Mouse (Mus musculus): ENCODE measurements around the gene Tpi1. TPM values are rescaled to one million over a fixed set of nuclear protein-coding genes. Genes with fewer than 3 reads are reported as not detected.

Gene Tpi1
- polyA plus RNA-seq (2014; fragmentation: Illumina TruSeq; extraction: RNeasy Lipid Tissue Mini Kit (QIAGEN cat#74804); ENCODE audit: low replicate concordance) = 27.8 TPM

DNA sequence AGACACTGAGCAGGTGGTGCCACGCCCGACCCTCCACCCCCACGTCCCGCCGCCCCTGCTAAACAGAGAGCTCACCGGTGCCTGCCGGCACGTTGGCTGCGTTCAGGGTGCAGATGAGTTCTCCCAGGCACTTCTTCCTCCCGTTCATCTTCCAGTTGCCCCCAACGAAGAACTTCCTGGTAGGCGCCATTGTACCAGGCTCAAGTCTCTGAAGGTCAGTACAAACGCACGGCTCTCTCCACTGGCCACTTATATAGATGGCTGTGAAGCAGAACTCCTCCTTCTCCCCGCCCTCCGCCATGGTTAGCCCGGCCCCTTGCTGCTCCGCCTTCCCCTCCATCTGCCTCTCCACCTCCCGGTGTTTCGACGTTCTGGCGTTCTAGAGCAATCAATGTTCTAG lies at the start of gene Tpi1:
Tpi1 (minus strand) TSS at position 364 of the 400 bp plus-strand sequence.

DNA sequence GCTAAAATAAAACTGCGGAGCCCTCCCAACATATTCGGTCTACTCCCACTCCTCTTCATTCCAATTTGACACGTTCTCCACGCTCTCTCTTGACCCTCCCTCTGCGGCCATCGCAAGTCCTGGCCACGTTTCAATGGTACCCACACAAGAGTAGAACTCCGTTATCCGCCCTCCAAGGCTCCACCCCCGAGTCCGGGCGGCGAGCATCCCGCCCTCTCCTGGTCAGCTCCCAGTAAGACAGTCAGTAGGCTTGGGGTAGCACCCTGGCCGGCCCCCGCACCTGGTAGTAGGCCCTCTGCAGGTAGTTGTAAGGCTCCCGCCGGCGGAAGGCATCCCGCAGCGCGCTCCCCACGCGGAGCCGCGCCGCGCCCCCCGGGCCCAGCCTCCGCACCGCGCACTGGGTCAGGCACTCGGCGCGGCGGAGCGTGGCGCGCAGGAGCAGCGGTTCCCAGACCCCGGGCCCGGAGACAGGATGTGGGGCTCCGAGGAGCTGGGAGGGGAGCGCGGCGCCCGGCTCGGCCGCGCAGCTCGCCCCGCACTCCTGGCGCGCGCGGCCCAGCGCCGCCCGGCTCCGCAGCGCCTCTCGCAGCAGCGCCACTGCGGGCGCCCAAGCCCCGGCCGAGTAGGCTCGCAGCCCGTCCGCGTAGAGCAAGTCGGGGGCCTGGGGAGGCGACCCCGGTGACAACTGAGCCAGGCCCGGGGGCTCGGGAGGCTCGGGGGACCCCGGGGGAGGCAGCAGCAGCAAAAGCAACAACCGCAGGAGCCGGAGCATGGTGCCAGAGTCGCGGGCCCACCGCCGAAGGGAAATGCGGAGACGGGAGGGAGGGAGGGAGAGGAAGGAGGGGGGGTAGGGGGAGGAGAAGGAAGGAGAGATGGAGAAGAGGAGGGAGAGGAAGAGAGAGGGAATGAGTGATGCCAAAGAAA lies 43.1 kb upstream of the Tpi1 start, which contains the start of gene P3h3:
P3h3 (minus strand) TSS at position 837 of the 924 bp plus-strand sequence.

DNA sequence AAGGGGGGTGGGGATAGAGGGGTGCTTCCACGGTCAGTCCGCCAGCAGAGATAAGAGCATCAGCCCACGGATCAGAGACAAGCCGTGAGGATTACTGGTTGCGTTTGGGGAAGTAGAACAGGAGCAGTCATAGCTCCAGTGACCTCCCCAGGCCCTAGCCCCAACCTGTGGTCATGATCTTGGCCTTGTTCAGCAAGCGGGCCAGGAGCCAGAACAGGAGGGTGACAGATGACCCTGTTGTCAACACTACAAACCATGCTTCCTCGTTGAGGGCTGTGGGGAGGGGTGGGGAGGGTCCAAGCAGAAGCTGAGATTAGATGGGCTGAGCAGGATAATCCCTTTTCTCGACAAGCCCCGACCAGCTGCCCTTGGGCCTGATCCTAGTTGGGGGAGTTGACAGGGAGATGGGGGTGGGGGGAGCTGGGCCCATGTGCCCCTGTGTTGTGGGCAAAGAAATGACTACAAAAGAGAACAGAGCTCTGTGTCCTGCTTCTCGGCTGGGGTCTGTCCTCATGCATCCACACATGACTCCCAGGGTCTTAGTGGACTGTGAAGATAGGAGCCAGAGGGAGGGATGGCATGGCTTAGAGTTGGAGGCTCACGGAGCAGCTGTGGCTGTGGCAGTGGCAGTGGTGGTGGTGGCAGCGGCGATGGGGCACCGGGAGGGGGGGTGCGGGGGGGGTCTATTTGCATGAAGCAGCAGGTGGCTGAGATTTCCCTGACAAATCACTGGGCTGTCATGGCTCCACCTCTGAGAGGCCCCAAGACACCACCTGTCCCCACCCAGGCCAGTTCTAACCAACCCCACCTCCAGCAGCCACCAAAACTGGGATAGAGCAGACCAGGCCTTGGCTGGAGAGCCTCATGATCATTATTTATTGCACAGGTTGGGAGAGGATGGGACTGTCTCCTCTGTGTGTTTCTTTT lies 26.4 kb upstream of the Tpi1 start, which contains the start of gene Gnb3:
Gnb3 (minus strand) TSS at position 35 of the 927 bp plus-strand sequence.

DNA sequence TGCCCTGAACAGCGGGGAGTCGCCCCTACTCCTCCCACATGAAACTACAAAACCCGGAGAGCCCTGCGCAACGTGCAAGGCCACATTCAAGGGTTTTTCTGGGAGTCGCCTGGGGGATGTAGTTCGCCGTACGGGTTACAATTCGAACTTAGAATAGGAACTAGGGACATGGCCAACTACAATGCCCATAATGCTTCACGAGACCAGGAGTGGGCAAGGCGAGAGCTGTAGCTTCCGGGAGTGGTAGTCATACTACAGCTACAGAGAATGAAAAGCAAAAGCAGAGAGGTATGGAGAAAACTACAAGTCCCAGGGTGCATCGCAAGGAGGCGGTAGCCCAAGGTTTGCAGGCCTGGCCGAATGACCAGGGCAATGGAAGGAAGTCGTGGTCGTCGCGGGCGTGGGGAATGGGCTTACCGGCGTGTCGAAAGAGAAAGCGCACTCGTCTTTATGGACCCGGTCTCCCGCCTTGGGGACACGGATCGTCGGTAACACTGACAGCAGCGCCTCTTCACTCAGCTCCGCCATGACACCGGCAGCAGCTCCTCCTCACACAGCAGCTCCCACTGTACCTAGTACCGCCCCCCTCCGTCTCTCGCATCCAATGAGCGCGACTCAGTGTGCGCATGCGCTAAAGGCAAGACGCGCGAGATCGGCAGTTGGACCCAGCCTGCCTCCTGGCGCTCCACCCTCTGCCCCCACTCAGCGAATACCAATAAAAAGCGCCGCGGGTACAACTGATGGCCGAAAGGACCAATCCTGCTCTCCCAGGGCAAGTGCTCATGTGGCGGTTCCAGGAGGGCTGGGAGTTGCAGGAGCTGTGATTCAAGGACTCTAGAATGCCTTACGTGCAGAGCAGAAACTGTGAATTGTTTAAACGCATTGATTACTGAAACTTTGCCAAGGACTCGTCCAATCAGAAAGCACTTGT lies 15.0 kb upstream of the Tpi1 start, which contains the start of the genes Usp5 and Cdca3:
Usp5 (minus strand) TSS at position 617 of the 931 bp plus-strand sequence.
Cdca3 (plus strand) TSS at position 680 of the 931 bp plus-strand sequence.

DNA sequence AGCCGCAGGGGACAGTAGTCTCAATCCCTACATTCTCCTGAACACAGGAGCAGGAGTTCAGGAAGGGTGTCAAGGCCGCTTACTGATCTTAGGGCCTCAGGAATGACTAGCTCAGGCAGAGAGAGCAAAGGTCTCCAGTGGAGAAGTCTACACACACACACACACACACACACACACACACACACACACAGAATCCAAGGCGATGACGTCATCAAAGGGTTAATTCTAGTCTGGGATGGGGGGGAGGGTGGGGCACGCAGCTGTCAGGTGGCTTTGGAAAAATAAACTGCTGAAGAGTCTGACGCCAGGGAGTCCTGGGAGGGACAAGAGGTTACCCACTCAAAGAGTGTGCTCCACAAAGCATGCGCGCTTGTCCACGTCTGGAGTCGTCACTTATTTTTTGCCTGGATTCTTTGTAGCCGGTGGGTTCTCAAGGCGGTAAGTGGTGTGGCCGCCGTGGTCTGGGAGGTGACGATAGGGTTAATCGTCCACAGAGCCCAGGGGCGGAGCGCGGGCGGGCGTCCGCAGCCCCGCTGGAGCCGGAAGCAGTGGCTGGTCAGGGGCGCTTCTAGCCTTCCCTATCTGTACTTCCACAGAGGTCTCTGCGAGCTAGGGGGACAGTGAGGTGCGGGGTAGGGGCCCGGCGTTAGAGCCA lies 5.6 kb downstream of the Tpi1 start, which contains the start of gene Spsb2:
Spsb2 (plus strand) TSS at position 304 of the 655 bp plus-strand sequence.

DNA sequence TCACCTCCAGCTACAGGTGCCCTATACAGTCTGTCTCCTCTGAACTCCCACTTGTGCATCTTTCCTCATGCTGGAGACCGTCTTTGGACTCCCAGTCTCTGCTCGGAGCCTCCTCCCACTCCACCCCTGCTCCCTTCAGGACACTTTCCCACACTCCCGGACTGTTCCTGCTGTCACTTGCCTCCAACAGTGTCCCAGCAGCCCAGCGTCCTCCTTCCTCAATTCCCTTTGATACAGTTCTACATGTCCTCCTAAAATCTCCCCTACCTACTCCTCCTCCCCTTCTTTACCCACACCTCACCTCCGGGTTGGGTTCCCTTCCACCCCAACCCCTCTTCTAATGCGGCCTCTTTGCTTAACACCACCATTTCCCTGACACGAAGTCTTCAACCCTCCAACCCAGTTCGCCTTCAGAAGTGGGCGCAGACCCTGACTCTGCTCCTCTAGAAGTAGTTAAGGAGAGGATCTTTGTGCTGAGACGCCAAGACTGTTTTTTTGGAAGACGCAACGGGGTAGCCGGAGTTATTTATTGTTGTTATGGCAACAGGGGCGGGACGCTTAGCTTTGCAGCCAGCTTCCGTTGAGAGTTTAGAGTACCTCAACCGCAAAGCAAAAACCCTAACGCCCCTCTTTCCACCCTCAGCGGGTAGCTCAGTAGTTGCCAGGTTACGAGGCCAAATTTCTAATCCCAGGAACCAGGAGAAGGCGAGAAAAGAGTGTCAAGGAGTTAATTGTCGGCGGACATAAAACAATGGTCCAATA lies 34.7 kb downstream of the Tpi1 start, which contains the start of gene Lrrc23:
Lrrc23 (minus strand) TSS at position 506 of the 762 bp plus-strand sequence.

DNA sequence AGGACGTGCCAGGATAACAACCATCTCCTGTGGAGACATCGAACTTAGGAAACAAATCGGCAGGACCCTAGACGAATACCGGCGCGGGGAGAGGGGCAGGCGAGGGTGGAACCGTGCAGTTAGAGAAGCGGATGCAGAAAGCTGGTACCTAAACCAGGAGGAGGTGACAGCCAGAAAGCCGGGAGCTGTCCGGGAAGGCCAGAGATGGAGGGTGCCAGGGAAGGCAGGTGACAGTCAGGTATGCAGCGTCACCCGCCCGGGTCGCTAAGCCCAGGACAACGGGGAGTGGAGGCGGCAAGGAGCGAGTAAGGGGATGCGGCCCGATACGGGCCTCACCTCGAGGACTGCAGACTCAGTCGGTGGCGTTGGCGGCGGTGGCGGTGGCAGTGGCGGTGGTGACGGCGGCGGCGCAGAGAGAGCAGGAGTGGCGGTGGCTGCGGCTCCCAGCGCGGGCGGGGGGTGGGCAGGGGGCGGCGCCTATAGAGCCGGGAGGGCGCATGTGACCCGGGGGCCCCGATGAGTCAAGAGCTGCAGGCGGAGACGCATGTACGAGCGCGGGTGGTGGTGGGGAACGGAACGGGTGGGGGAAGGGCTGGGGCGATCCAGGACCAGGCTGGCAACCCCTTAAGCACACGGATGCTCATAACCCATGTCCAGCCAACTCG lies 44.9 kb downstream of the Tpi1 start, which contains the start of gene Eno2:
Eno2 (minus strand) TSS at position 573 of the 665 bp plus-strand sequence.

Other genes starting within 250 kb of the Tpi1 start
- gene C1rb, start 244.0 kb downstream of the Tpi1 start, polyA plus RNA-seq (2014; fragmentation: Illumina TruSeq; extraction: RNeasy Lipid Tissue Mini Kit (QIAGEN cat#74804); ENCODE audit: low replicate concordance) = not detected
- 0.30 TPM for gene C1s2, start 178.2 kb downstream of the Tpi1 start, polyA plus RNA-seq (2014; fragmentation: Illumina TruSeq; extraction: RNeasy Lipid Tissue Mini Kit (QIAGEN cat#74804); ENCODE audit: low replicate concordance)
- 128 TPM for gene Lpcat3, start 151.3 kb downstream of the Tpi1 start, polyA plus RNA-seq (2014; fragmentation: Illumina TruSeq; extraction: RNeasy Lipid Tissue Mini Kit (QIAGEN cat#74804); ENCODE audit: low replicate concordance)
- 8.9 TPM for gene Emg1, start 102.1 kb downstream of the Tpi1 start, polyA plus RNA-seq (2014; fragmentation: Illumina TruSeq; extraction: RNeasy Lipid Tissue Mini Kit (QIAGEN cat#74804); ENCODE audit: low replicate concordance)
- gene Phb2, start 102.0 kb downstream of the Tpi1 start, polyA plus RNA-seq (2014; fragmentation: Illumina TruSeq; extraction: RNeasy Lipid Tissue Mini Kit (QIAGEN cat#74804); ENCODE audit: low replicate concordance) = 27.4 TPM
- gene Ptpn6, start 75.6 kb downstream of the Tpi1 start, polyA plus RNA-seq (2014; fragmentation: Illumina TruSeq; extraction: RNeasy Lipid Tissue Mini Kit (QIAGEN cat#74804); ENCODE audit: low replicate concordance) = 0.89 TPM
- gene Grcc10, start 72.9 kb downstream of the Tpi1 start, polyA plus RNA-seq (2014; fragmentation: Illumina TruSeq; extraction: RNeasy Lipid Tissue Mini Kit (QIAGEN cat#74804); ENCODE audit: low replicate concordance) = 1.6 TPM
- gene Gm45234, start 58.3 kb downstream of the Tpi1 start, polyA plus RNA-seq (2014; fragmentation: Illumina TruSeq; extraction: RNeasy Lipid Tissue Mini Kit (QIAGEN cat#74804); ENCODE audit: low replicate concordance) = not detected
- 0.41 TPM for gene Atn1, start 57.8 kb downstream of the Tpi1 start, polyA plus RNA-seq (2014; fragmentation: Illumina TruSeq; extraction: RNeasy Lipid Tissue Mini Kit (QIAGEN cat#74804); ENCODE audit: low replicate concordance)
- gene Eno2, start 44.6 kb downstream of the Tpi1 start, polyA plus RNA-seq (2014; fragmentation: Illumina TruSeq; extraction: RNeasy Lipid Tissue Mini Kit (QIAGEN cat#74804); ENCODE audit: low replicate concordance) = 0.41 TPM
- gene Lrrc23, start 34.6 kb downstream of the Tpi1 start, polyA plus RNA-seq (2014; fragmentation: Illumina TruSeq; extraction: RNeasy Lipid Tissue Mini Kit (QIAGEN cat#74804); ENCODE audit: low replicate concordance) = not detected
- gene Spsb2, start 5.6 kb downstream of the Tpi1 start, polyA plus RNA-seq (2014; fragmentation: Illumina TruSeq; extraction: RNeasy Lipid Tissue Mini Kit (QIAGEN cat#74804); ENCODE audit: low replicate concordance) = not detected
- 12.5 TPM for gene Usp5, start 15.2 kb upstream of the Tpi1 start, polyA plus RNA-seq (2014; fragmentation: Illumina TruSeq; extraction: RNeasy Lipid Tissue Mini Kit (QIAGEN cat#74804); ENCODE audit: low replicate concordance)
- gene Cdca3, start 15.3 kb upstream of the Tpi1 start, polyA plus RNA-seq (2014; fragmentation: Illumina TruSeq; extraction: RNeasy Lipid Tissue Mini Kit (QIAGEN cat#74804); ENCODE audit: low replicate concordance) = 6.3 TPM
- gene Gnb3, start 26.0 kb upstream of the Tpi1 start, polyA plus RNA-seq (2014; fragmentation: Illumina TruSeq; extraction: RNeasy Lipid Tissue Mini Kit (QIAGEN cat#74804); ENCODE audit: low replicate concordance) = not detected
- not detected for gene P3h3, start 43.5 kb upstream of the Tpi1 start, polyA plus RNA-seq (2014; fragmentation: Illumina TruSeq; extraction: RNeasy Lipid Tissue Mini Kit (QIAGEN cat#74804); ENCODE audit: low replicate concordance)
- gene Gpr162, start 49.7 kb upstream of the Tpi1 start, polyA plus RNA-seq (2014; fragmentation: Illumina TruSeq; extraction: RNeasy Lipid Tissue Mini Kit (QIAGEN cat#74804); ENCODE audit: low replicate concordance) = not detected
- 2.6 TPM for gene Cd4, start 73.9 kb upstream of the Tpi1 start, polyA plus RNA-seq (2014; fragmentation: Illumina TruSeq; extraction: RNeasy Lipid Tissue Mini Kit (QIAGEN cat#74804); ENCODE audit: low replicate concordance)
- gene Lag3, start 97.4 kb upstream of the Tpi1 start, polyA plus RNA-seq (2014; fragmentation: Illumina TruSeq; extraction: RNeasy Lipid Tissue Mini Kit (QIAGEN cat#74804); ENCODE audit: low replicate concordance) = not detected
- gene Ptms, start 105.8 kb upstream of the Tpi1 start, polyA plus RNA-seq (2014; fragmentation: Illumina TruSeq; extraction: RNeasy Lipid Tissue Mini Kit (QIAGEN cat#74804); ENCODE audit: low replicate concordance) = 75.4 TPM
- gene Mlf2, start 117.1 kb upstream of the Tpi1 start, polyA plus RNA-seq (2014; fragmentation: Illumina TruSeq; extraction: RNeasy Lipid Tissue Mini Kit (QIAGEN cat#74804); ENCODE audit: low replicate concordance) = 12.7 TPM
- 17.0 TPM for gene Cops7a, start 151.2 kb upstream of the Tpi1 start, polyA plus RNA-seq (2014; fragmentation: Illumina TruSeq; extraction: RNeasy Lipid Tissue Mini Kit (QIAGEN cat#74804); ENCODE audit: low replicate concordance)
- gene Pianp, start 182.4 kb upstream of the Tpi1 start, polyA plus RNA-seq (2014; fragmentation: Illumina TruSeq; extraction: RNeasy Lipid Tissue Mini Kit (QIAGEN cat#74804); ENCODE audit: low replicate concordance) = 0.33 TPM
- gene Zfp384, start 194.8 kb upstream of the Tpi1 start, polyA plus RNA-seq (2014; fragmentation: Illumina TruSeq; extraction: RNeasy Lipid Tissue Mini Kit (QIAGEN cat#74804); ENCODE audit: low replicate concordance) = 12.7 TPM
- gene Ing4, start 225.5 kb upstream of the Tpi1 start, polyA plus RNA-seq (2014; fragmentation: Illumina TruSeq; extraction: RNeasy Lipid Tissue Mini Kit (QIAGEN cat#74804); ENCODE audit: low replicate concordance) = 18.8 TPM
- 2.5 TPM for gene Acrbp, start 235.4 kb upstream of the Tpi1 start, polyA plus RNA-seq (2014; fragmentation: Illumina TruSeq; extraction: RNeasy Lipid Tissue Mini Kit (QIAGEN cat#74804); ENCODE audit: low replicate concordance)